Mouse (Mus musculus): ENCODE data around the gene Ap1b1.

Gene Ap1b1

DNA sequence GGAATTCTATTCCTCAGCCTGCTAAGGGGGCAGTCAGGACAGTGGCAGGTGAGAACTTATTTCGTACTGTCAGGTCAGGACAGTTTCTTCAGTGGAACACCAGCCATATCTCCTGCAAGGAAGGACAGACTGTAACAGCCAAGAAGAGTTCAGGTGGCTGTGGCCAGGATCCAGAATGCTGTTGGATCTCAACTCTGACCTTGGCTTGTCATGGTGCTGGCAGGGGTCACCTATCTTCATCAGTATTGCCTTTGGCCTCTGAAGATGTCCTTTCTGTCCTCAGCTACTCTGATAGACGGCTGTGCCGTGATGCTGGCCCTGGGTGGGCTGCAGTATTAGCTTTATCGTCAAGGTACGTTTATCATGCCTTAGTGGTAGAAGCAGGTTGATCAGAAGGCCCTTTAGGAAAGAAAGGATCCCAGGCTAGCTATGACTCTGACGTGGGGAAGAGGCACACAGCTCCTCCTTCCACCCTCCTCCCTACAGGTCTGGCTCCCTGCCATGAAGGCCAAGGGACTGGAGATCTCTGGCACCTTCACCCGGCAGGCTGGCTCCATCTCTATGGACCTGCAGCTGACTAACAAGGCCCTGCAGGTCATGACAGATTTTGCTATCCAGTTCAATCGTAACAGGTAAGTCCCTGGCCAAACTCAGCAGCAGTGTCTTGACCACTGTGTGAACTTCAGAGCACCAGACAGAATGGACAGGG is 50.7 kb downstream of the Ap1b1 start:
- DNase-seq: peak; percentile 60 to 73

DNA sequence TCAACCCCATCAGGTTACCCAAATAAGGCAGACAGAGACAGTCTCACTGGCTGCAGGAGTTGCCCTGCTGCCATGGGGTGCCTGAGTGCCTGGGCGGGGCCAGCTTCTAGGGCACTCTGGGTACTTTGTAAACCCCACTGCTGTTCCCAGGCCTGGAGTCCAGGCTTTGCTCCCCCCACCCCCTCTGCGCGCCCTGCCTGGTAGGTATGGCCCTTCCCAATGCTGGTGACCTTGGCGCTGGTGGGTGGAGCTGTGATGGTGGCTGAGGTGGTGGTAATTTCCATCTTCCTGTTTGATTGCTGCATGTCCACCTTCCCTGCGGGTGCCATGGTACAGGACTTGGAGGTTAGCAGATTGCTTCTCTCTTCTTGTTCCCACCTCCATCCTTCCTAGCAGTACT is 54.0 kb downstream of the Ap1b1 start:
- DNase-seq: no peak

DNA sequence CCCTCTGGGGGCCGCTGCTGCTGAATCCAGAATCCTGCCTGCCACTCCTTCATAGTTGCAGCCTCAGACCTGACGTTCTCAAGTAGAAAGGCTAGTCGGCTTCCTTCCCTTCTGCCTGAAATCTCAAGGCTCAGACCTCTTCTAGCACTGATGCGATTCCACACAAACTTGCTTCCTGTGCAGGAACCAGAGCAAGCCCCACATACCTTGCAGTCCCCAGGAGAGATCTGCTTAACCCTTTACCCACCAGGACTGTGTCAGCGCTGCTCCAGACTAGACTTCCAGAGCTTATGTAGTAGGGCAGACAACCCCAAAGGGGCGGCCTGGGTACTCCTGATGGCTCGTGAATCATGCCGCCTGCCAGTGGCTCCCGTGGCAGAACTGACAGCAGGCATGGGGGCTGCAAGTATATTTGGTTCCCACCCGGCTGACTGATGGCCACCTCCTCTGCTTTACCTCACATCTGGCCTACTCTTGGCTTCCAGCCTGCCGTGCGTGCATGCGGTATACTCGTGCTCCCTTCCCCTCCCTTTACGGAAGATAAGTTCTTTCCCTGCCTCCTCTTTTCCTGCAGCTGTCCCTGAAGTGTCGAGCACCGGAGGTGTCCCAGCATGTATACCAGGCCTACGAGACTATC is 54.6 kb downstream of the Ap1b1 start:
- no peak for DNase-seq

DNA sequence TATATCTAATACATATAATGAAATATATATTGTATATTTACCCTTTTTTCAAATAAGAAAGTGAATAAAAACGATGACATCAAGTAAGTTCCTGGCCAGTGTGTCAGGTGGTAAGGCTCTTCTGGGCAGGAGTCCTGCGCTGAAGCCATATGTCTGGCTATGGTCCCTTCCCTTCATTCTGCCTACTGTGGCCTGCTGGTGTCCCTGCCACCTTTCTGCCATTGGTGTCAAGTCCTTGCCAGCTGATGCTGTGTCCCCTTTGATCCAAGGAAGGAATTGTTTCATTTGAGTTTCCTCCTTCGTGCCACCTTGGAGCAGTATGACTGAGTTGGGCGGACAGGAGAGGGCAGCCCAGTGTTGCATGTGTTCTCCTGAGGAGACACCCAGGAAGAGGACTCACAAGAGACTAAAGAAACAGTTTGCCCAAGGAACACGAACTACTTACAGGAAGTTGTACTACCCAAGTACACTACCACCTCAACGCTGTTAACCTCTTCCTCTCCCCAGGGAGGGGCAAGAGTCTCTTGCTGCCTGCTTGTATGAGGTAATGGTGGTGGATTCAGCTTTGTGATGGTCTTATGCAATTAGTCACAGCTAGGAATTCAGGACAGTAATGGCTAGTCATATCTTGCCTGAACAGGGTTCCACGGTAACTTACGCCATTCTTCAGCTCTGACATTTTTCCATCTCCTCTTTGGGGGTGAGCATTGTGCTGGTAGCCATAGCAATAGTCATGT is 56.2 kb downstream of the Ap1b1 start:
- no peak for DNase-seq

DNA sequence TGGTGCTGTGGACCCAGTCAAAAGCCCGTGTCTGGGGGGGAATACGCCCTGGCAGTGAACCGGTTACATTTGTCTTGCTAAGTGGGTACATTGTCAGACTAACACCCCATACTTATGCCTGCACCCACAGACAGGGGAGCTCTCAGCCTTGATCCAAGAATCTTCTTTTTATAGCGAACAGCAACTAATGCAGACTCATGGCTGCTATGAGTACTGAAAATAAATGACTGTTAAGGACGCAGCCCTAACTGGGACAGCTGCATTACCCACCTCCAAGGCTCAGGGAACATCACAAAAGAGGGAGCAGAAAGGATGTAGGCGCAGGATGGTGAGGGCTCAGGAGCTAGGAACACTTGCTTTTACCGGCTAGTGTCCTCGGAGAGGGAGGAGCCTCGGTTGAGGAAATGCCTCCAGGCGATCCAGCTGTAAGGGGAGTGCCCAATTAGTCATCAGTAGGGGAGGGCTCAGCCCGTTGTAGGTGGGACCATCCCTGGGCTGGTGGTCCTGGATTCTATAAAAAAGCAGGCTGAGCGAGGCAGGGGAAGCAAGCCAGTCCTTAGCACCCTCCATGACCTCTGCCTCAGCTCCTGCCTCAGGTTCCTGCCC is 59.8 kb downstream of the Ap1b1 start:
- DNase-seq: no peak

DNA sequence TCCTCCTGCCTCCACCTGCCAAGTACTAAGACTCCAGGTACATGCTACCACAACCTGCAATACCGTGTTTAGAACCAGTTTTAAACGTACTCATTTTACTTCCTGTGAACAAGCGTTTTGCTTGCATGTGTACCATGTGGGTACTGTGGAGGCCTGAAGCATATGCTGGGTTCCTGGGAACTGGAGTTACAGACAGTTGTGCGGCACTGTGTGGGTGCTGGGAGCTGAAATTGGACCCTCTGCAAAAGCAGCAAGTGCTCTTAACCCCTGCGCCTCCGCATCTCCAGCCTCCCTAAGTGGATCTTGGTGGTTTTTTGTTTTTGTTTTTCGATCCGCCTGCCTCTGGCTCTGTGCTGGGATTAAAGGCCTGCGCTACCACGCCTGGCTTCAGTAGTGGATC is 65.0 kb downstream of the Ap1b1 start:
- DNase-seq: no peak

DNA sequence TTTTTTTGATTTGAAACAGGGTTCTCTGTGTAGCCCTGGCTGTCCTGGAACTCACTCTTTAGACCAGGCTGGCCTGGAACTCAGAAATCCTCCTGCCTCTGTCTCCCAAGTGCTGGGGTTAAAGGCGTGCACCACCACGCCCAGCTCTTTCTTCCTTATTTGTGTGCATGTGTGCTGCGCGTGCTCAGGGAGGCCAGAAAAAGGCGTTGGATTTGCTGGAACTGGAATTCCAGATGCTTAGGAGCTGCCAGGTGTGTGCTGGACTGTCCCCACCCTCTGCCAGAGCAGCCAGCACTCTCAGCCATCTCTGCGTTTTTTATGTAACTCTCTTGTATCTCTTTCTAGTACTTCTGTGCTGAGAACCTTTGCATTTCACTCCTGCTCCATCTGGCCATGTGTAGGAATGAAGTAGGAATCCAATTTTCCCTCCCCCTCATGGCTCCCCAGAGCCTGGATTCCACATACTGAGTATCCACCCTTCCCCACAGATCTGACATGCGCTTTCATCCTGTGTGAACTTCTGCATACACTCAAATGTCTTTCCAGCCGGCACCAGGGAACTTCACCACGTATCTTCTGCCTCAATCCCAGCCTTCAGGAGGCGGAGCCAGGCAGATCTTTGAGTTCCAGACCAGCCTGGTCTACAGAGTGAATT is 65.7 kb downstream of the Ap1b1 start:
- DNase-seq: no peak

DNA sequence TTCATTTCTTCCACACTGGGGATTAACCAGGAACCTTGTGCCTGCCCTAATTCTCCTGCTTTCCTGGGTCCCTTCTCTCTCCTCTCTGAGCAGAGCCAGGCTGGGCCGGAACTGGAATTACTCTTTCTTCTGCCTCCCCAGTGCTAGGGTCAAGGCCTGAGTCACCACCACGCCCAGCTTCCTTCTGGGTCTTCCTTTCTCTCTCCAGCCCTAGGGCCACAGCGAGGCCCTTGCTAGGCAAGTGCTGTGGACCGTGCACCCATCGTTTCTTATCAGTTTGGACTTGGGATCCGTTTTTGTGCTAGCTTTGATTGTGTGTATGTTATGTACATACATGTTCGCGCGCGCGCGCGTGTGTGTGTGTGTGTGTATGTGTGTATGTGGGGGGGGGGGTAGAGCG is 67.5 kb downstream of the Ap1b1 start:
- no peak for DNase-seq

DNA sequence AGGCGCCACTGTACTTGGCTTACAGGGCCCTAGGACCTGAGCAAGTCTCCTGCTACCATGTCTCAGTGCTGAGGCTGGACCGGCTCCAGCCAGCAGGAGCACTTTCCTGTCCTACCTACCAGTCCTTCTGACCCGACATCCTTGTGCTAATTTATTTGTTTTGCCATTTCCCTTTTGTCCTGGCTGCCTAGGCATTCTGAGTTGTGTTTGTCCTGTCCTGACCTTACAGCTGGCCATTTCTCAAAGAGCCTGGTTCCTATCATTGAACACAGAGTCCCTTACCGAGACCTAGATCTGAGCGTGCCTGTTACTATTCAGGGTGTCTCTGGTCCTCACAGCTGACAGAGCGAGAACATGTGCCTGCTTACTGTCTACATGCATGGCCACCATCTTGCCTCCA is 68.2 kb downstream of the Ap1b1 start:
- peak; percentile 41 to 67 for DNase-seq

DNA sequence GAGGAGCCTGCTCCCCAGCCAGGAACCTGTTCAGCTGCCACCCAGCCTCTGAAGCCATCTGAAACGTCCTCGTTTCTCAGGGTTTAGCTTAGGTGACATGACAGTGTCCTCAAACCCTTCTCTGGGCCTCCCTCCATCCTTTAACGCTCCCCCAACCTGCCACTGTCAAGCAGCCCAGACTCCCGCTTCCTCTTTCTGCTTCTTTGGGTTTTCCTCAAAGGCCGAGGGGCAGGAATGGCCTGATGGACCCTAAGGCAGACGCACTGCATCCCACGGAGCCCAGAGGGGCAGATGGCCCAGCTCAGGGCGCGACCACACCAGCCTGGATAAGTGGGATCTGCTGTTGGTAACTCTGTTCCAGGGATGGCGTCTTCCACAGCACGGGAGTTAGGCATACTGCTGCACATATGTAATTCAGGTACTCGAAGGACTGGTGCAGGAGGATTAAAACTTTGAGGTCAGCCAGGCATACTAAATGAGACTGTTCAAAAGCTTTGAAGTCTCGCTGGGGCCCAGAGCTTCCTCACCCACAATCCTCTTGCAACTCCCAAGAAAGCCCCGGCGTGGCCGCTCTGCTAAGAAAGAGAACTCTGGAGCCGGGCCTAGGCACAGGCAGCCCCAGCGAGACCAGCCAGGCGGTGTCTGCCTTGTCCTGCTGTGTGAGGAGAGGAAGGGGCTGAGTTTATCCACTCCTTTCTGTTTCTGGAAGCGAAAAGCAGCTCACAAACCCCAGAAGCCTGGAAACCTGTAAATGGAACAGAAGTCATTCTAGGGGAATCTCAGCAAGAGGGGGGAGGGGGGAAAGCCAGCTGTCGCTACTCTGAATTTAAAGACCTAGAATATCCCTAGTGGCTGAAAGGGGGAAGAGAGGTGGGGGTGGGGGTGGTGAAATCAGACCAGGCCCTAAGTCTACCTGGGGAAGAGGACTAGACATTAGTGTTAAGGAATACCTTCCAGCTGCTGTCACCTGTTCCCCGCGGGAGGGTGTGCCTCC is 69.6 kb downstream of the Ap1b1 start:
- DNase-seq: no peak

DNA sequence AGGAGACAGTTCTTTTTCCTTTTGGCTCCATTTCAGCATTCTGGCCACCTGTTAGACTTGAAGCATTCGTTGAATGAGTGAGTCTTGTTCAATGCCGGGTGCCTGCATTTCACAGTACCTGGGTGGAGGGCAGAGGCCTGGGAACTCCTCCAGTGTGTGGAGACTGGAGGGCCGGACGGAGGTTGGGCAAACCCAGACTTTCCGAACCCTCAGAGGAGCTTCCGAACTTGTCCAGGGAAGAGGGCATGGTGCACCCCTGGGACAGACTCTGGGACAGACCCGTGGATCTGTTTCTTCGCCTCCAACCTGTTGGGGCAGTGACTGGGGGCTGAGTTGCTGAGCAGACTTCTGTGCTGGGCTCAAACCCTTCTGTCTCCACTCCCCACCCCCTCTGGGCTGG is 70.4 kb downstream of the Ap1b1 start:
- DNase-seq: no peak

DNA sequence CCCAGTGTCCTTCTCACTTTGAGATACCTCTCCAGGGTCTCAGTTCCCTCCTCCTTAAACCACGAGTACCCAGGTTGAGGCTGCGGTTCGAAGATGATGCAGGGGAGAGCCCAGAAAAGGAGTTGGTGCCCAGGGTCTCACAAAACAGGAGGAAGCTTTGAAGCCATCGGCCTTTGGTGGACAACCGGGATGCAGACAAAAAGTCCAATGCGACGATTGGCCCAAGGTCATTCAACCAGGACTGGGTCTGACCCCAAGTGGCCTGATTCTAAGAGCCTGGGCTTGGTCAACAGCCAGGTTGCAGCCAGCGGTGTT is 70.9 kb downstream of the Ap1b1 start:
- DNase-seq: no peak

DNA sequence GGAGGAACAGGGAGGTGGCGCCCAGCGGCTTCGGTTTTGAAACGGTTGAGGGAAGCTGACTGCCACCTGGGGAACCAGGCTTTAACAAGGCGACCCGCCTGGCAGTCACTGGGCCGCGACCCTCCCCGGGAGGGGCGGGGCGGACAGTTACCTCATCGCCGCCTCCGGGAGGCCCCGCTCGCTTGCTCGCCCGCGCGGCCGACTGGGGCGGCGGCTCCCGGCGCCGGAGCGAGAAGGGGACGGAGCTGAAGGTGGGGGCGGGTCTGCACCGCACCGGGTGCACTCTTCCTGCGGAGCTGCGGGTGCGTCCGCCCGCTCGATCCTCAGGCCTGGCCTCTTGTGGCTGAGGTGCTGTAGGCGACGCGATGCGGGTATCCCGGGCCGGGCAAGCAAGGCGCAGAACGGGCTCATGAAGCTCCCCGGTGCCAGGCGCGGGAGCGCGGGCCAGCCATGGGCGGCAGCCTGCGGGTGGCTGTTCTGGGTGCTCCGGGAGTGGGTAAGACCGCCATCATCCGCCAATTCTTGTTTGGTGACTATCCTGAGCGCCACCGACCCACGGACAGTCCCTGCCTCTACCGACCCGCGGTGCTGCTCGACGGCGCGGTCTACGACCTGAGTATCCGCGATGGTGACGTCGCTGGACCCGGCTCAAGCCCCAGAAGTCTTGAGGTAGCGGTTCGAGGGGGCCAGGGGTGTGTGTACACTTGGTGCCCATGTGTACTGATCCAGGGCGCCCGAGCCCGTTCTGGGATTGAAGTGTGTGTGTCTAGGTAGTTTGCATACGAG is 71.4 kb downstream of the Ap1b1 start, which contains the start of gene Rasl10a:
Gene Rasl10a, plus strand, starts transcription at position 273 of the 786 bp plus-strand sequence.
- peak; percentile 53 to 74 for DNase-seq

DNA sequence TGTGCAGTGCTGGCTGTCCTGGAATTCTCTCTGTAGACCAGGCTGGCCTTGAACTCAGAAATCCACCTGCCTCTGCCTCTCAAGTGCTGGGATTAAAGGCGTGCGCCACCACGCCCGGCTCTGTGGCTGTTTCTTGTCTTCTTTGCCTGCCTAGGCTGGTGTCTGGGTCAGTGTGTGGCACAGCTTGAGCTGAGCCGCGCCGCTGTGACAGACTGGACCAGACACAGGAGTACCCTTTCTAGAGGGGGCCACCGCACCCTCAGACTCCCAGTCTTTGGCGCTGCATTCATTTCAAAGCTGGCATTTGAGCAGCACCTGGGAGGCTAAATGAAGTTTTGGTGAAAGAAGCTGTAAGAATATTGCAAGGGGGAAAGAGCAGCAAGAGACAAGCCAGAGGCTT is 72.2 kb downstream of the Ap1b1 start:
- DNase-seq: peak in 1 of 2 experiments; percentile 23

DNA sequence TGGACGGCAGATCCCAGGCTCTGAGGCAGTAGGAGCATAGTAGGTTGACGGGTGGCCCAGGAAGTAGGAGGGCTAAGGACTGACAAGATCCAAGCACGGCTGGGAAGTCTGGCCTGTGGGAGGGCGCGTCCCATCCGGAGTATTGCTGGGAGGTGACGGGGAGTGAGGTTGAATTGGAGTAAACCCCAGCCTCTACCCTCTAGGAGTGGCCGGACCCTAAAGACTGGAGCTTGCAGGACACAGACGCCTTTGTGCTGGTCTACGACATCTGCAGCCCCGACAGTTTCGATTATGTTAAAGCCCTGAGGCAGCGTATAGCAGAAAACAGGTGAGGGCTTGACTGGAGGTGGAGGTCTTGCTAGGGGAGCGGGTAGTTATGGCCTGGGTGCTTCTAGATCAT is 72.6 kb downstream of the Ap1b1 start:
- DNase-seq: peak in 1 of 2 experiments; percentile 19

DNA sequence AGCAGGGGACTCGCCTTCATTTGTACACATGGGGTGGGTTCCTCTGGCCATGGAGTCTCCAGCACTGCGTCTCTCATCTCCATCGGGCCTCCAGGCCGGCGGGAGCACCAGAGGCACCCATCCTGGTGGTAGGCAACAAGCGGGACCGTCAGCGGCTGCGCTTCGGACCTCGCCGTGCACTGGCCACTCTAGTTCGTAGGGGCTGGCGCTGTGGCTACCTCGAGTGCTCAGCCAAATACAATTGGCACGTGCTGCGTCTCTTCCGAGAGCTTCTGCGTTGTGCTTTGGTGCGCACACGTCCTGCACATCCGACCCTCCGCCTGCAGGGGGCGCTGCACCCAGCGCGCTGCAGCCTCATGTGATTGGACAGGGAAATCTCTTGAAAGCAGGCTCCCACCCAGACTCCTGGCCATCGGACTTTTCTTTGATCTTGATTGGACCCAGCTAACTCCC is 73.1 kb downstream of the Ap1b1 start:
- peak in 1 of 2 experiments; percentile 59 for DNase-seq

DNA sequence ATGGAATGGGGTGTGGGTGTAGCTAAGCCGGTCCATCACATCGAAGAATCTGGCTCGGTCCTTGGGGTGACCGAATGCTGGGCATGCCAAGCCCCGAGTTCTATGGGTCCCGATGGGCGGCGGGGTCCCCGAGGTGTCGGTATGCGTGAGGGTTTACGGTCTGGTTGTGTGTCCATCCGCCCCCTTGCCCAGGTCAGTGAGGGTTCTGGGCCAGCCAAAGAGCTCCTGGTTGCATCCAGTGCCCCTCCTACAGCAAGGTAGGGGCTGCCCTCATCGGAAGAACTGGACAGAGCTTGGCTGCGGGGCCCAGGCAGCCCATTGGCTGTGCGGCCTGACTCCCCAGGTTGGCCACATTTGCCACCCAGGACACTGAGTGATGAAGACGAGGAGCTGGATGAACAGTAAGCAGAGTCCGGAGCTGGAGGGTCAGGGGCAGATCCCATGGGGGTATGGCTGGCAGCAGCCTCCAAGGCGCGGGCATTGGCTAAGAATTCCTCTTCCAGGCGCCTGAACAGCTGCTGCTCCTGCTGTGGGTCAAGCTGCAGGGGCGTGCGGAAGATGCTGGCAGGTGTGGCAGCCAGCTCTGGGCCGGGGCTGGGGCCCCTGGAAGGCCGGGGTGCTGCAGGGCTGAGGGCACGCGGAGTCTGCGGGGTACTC is 74.3 kb downstream of the Ap1b1 start:
- no peak for DNase-seq

DNA sequence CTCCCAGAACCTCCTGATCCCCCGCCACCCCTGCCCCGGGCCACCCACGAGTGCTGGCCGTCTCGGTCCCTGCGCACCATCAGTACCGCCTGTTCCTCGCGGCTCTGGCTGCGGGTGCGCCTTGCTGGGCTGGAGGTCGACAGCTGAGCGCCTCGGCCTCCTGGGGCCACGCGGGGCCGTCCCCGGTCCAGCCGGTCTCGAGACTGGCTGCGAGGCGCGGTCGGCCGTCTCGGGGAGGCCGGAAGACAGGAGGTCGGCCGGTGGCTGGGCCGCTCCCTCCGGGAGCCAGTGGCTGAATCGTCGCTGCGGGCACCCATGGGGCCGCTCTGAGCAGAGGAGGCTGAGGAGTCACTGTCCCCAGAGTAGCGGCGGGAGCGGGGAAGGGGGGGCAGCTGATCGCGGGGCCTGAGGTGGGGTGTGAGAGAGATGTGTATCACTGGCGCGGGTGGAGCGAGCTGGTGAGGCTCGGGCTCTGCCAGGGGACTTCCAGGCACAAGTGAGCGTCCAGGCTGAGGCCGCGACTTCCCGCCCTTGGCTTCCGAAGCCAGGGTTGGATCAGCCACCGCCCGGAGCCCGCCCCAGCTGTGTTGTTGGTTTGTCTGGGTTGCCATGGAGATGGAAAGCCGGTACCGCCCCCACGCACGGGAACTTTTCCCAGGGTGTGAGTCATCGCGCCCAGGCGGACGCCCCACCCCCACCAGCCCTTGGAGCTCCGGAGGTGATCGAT is 75.0 kb downstream of the Ap1b1 start:
- DNase-seq: peak; percentile 95

DNA sequence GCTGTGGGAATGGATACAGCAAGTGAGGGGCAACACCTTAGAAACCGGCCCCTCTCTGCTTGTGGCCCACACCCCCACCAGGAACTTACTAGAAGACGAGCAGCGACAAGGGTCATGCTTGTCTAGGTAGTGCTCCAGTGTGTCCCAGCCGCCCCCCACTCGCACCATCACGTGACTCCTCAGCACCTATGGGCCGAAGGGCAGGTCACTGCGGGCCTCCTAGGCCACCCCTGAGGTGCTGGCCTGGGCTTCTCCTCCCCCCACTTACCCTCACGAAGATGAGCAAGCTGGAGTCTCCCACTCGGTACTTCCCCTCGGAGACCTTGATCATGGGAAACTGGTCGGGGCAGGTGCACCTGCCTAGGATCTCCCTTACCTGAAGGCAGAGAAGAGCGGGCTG is 75.7 kb downstream of the Ap1b1 start:
- DNase-seq: no peak

Measured in kidney, postnatal 36 days (tissue).